16 mouse cellular contexts compared by ENCODE assay signal in the genomic region with DNA sequence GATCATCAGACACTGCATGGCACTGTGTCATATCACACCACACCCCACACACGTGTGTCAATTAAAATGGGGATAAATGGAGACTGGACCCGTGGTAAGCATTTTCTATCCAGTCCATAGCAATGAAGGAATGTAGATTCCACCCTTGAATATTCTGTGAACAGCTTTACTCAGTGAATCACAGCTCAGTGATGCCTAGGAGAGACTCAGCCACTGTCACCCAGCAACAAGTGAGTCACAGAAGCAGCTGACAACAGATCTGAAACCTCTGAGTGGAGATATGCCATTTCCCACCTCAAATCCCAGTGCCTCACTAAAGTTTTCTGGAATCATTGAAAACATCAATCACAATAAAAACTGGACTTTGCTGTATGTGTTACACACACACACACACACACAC. TPM values are rescaled to one million over a fixed set of nuclear protein-coding genes. Genes with fewer than 3 reads are reported as not detected.
"Had no signal": no experiment of that assay in that cellular context is flagged by ENCODE, and none has a peak within 500 bp of the region (broad histone marks: within the 10 kb centered on the region; RNA-seq: fewer than 3 reads in every experiment).

No protein-coding gene starts in this region.

- ATAC-seq: liver, postnatal 0 days; lung, postnatal 0 days; midbrain, embryonic 15.5 days had no signal

- H3K27me3 ChIP-seq: midbrain, embryonic 15.5 days; neural tube, embryonic 13.5 days had no signal

- DNase-seq: kidney, postnatal 25 days; left cerebral cortex, postnatal 4 days; liver, postnatal 0 days; lung, embryonic 14.5 days; thymus, adult 18-20 months; thymus, postnatal 36 days had no signal

RNA-seq across cellular contexts. Expression of a gene that starts 11.5 kb away (rescaled TPM):
- total RNA-seq: megakaryocyte, adult 5-6 weeks had no signal
- polyA plus RNA-seq: kidney, embryonic 14.5 days; liver, embryonic 11.5 days; liver, embryonic 14.5 days; liver, postnatal 0 days; macrophage; midbrain, embryonic 12.5 days; neural tube, embryonic 13.5 days; spleen, adult 2 months had no signal
